Mouse (Mus musculus) layer of hippocampus, adult 2 months (tissue): ENCODE data around the gene Phf8. TPM values are rescaled to one million over a fixed set of nuclear protein-coding genes. Genes with fewer than 3 reads are reported as not detected.

Experiments
- DNase-seq, 2 experiments: peaks; one replicate each; pipeline ENCODE4 v3.0.0; 2022; ENCODE audit warnings: low spot score in 2 of 2
- H3K27ac ChIP-seq: fragments of 200-600 bp; 2 replicates; pipeline ENCODE4 v1.8.1; 2022
- H3K4me3 ChIP-seq: fragments of 200-600 bp; 2 replicates; pipeline ENCODE4 v1.8.1; 2022; ENCODE audit warnings: mild to moderate bottlenecking
- CTCF ChIP-seq: fragments of 200-600 bp; conservative IDR thresholded peaks from 2 replicates; pipeline ENCODE4 v1.8.1; 2022; ENCODE audit warnings: antibody characterized with exemption, mild to moderate bottlenecking, moderate library complexity
- total RNA-seq, 2 experiments: library from RNA; stranded (reverse); gene quantifications; 2 replicates each; pipeline ENCODE4 v1.2.3; 2021

The Phf8 gene
- total RNA-seq, 2 experiments from 2014 or later: 31.9 to 33.0 TPM

- DNase-seq: no peak
- TF ChIP-seq CTCF: no peak
- no peak overlapping the region for H3K27ac ChIP-seq
- H3K4me3 ChIP-seq: no peak overlapping the region
Observed at GRCm38 (mm10) chrX:151643386-151643785, 122.9 kb downstream of the Phf8 start.

GRCm38 (mm10) chrX:151653744-151654143 is 133.3 kb downstream of the Phf8 start:
- Histone ChIP-seq H3K27ac (no peak overlapping the region), H3K4me3 (no peak overlapping the region)
- no peak for TF ChIP-seq CTCF
- no peak for DNase-seq

- no peak for TF ChIP-seq CTCF
- DNase-seq: no peak
- Histone ChIP-seq H3K27ac (peak overlapping the region; percentile 36; the same call in 1 of the 2 replicates), H3K4me3 (no peak overlapping the region)
Observed at GRCm38 (mm10) chrX:151674492-151675171, 154.2 kb downstream of the Phf8 start.

Other genes starting within 250 kb of the Phf8 start
- gene Fam120c, start 176.5 kb upstream of the Phf8 start, total RNA-seq: 10 to 100 TPM; 47.4 to 48.1 TPM